Mouse (Mus musculus): ENCODE data around the gene Atp11a. TPM values are rescaled to one million over a fixed set of nuclear protein-coding genes. Genes with fewer than 3 reads are reported as not detected.
A peak's percentile ranks its signal among the peaks of the same experiment; 100 is the strongest.

Atp11a gene
- polyA plus RNA-seq, 1 experiment from 2014 or later, result 19.6 TPM

DNA sequence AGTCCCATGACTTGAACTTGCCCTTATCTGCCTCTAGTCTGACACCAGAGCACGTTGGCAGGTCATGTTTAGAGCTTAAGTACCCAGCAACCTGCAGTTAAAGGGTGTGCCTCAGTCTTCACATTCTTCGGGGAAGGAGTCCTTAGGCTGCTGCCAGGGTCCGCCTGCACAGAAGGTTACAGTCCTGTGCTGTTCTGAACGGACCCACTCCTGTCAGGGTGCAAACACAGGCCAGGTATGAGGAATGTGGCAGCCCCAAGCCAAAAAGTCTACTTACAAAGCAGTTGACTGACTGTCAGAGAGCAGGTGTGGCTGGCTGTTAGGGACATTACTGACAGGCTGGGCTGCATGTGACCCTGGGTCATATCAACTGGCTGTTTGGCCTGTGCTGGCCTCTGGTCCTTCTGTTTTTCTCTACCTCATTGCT, 18.1 kb downstream of the Atp11a start:
- Histone ChIP-seq H3K4me3 (no peak overlapping the region), H3K9ac (no peak overlapping the region), H3K9me3 (no peaks in the 10 kb centered on the region), H3K4me2 (replicated peaks) (no peak overlapping the region), H3K4me1 (no peaks in the 10 kb centered on the region), H3K36me3 (no peaks in the 10 kb centered on the region), H3K27ac (no peak overlapping the region), H3K27me3 (replicated peaks) (no peaks in the 10 kb centered on the region)
- no peak for ATAC-seq (ENCODE audit: low FRiP score, low read depth)
- 76% methylated on average over 4 of the region's 4 CpGs for WGBS

DNA sequence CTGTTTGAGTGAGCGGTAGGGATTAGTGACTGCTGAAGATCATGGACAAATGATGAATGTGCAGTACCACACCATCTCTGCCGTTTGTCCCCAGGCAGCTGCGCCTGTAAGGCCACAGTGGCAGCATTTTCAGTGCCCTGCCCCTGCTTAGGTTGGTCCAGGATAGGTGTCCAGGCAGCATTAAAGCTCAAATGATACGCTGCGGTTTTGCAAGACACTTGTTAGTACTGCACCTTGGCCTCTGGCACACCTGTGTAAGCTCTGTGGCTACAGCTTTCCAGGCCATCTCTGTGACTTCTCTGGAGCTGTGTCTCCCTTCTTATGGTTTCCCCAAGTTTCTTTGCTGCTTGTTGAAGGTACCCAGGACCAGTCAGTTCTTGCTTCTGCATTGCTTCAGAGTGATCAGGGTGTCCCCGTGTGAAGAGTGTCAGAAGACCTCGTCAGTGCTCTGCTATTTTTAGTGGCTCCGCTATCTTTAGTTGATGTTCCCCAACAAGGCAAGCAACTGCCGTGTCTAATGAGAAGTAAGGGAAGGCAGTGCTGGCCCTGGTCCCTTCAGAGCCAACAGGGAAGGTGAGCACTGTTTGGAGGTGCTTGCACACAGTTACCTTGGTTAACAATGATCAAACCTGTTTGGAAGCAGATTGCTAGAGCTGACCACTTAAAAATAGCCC, 18.6 kb downstream of the Atp11a start:
- no peak overlapping the region for H3K27ac ChIP-seq
- H3K9me3 ChIP-seq, result no peaks in the 10 kb centered on the region
- no peak for ATAC-seq (ENCODE audit: low FRiP score, low read depth)
- H3K4me2 ChIP-seq (replicated peaks), result no peak overlapping the region
- no peaks in the 10 kb centered on the region for H3K36me3 ChIP-seq
- H3K9ac ChIP-seq, result no peak overlapping the region
- H3K4me1 ChIP-seq, result no peaks in the 10 kb centered on the region
- H3K27me3 ChIP-seq (replicated peaks), result no peaks in the 10 kb centered on the region
- H3K4me3 ChIP-seq, result no peak overlapping the region
- WGBS, result 84% methylated on average over 9 of the region's 9 CpGs

DNA sequence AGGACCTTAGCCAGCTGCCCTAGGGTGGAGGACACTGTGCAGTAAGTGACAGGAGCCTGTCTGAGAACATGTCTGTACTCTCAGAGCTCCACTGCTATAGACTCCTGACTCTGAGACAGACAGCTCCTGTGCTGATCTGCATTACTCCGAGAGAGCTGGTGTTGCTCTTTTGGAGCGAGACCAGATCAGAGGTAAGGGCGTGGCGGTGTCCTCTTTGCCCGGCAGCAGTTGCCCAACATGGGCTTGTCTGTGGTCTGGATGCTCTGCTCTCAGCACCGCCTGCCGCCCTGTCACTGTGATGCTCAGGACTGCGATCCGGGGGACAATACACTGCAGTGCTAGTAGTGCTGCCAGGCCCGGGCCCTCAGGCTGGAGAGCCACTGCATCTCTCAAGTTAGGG, 19.4 kb downstream of the Atp11a start:
- H3K36me3 ChIP-seq, result no peaks in the 10 kb centered on the region
- H3K4me3 ChIP-seq, result no peak overlapping the region
- WGBS, result 78% methylated on average over 10 of the region's 10 CpGs
- no peaks in the 10 kb centered on the region for H3K27me3 ChIP-seq (replicated peaks)
- H3K9me3 ChIP-seq, result no peaks in the 10 kb centered on the region
- H3K4me1 ChIP-seq, result no peaks in the 10 kb centered on the region
- no peak overlapping the region for H3K9ac ChIP-seq
- no peak overlapping the region for H3K4me2 ChIP-seq (replicated peaks)
- no peak for ATAC-seq (ENCODE audit: low FRiP score, low read depth)
- H3K27ac ChIP-seq, result no peak overlapping the region

DNA sequence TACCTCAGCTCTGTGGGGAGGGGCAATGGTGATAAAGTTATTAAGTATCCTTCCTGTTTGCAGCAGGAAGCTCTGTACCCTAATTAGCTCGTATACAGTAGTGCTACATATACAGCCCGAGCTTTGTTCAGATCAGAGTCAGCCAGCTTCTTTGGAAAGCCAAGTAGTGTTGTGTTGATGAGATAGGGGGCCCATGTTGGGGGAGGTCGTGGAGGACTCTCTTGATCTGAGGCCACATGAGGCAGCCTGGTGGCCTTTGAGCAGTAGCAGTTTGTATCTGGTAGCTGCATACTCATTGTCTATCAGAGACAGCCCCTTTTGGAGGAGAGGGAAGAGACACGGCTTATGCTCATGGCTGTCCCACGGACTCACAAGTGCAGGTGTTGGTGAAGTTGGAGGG, 20.4 kb downstream of the Atp11a start:
- Histone ChIP-seq H3K4me1 (no peaks in the 10 kb centered on the region), H3K36me3 (no peaks in the 10 kb centered on the region), H3K4me3 (no peak overlapping the region), H3K9ac (no peak overlapping the region), H3K27me3 (replicated peaks) (no peaks in the 10 kb centered on the region), H3K4me2 (replicated peaks) (no peak overlapping the region), H3K27ac (no peak overlapping the region), H3K9me3 (no peaks in the 10 kb centered on the region)
- no peak for ATAC-seq (ENCODE audit: low FRiP score, low read depth)
- WGBS, result 65% methylated on average over 5 of the region's 5 CpGs

DNA sequence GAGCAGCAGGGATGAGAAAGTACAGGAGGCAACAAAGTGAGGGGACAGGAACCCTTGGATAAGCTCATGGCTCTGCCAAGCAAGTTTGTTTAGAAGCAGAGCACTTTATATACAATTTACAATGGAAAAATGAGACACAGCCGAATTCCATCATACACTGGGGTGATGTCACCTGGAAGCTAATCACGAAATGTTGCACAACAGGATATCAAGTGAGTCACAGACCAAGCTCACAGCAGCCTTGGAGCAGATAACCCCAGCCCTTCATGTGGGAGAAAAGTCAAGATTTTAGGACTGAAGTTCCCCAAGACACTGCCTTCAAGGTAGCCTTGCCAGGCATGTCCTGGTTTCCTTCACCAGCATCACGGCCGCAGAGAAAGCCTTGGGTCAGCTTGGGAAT, 22.7 kb downstream of the Atp11a start:
- ATAC-seq (ENCODE audit: low FRiP score, low read depth), result no peak
- 90% methylated on average over 4 of the region's 4 CpGs for WGBS
- no peaks in the 10 kb centered on the region for H3K4me1 ChIP-seq

DNA sequence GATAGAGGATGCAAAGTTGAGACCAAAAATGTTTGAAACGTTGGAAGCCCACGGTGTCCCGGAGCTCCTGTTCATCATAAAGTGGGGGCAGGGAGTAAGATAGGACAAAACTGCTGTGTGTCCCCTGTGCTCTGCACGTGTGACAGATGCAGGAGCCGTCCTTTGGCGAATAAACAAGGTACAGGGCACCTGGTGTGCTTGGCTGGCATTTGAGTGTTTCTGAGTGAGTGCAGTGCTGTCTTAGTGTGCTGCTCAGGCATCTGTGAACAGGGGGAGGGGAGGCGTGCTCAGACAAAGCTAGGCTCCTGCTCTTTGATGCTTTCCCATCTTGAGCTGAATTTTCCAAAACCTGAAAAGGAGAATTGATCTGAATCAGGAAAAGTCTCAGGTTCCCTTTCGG, 28.7 kb downstream of the Atp11a start:
- 61% methylated on average over 8 of the region's 8 CpGs for WGBS
- ATAC-seq (ENCODE audit: low FRiP score, low read depth), result no peak
- Histone ChIP-seq H3K36me3 (no peaks in the 10 kb centered on the region), H3K4me1 (no peaks in the 10 kb centered on the region; the same call in 1 of the 2 replicates), H3K4me3 (no peak overlapping the region), H3K4me2 (replicated peaks) (no peak overlapping the region), H3K9me3 (no peaks in the 10 kb centered on the region), H3K9ac (no peak overlapping the region), H3K27ac (no peak overlapping the region), H3K27me3 (replicated peaks) (no peaks in the 10 kb centered on the region)

More for the DNA sequence above, 22.7 kb downstream of the Atp11a start:
- Histone ChIP-seq H3K36me3 (no peaks in the 10 kb centered on the region), H3K27ac (no peak overlapping the region), H3K9ac (no peak overlapping the region), H3K27me3 (replicated peaks) (no peaks in the 10 kb centered on the region), H3K4me2 (replicated peaks) (no peak overlapping the region), H3K9me3 (no peaks in the 10 kb centered on the region), H3K4me3 (no peak overlapping the region)

DNA sequence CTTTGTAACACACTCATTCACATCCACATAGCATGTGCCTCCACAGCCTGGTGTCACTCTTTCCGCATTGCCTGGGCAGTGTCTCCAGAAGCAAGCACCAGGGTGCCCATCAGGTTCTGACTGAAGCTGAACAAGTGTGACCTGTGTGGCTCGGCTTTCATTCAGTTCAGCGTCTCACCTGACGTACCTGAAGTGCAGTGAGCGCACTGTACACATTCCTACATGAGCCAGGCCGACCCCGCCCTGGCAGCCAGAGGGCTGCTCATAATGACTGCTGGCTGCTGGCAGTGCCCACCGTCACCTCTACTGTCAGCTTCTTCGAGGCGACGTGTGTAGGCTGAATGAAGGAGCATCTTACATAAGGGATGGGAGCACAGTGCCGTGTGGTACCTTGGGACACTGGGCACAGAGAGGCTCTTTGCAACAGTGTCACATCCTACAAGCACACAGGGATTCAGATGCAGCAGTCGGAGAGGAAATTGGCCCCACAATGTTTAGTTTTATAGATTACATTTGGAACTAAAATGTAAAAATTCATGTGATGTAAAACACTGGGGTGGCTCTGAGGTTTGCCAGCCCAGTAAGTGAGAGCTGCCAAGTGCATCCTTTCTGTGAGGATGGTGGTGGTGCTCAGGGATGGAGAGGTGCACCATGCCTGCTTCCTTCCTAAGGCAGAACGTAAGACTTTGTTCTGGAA, 29.6 kb downstream of the Atp11a start:
- H3K27ac ChIP-seq, result no peak overlapping the region
- H3K27me3 ChIP-seq (replicated peaks), result no peaks in the 10 kb centered on the region
- H3K9me3 ChIP-seq, result no peaks in the 10 kb centered on the region
- no peak overlapping the region for H3K4me2 ChIP-seq (replicated peaks)
- 88% methylated on average over 14 of the region's 14 CpGs for WGBS
- H3K9ac ChIP-seq, result no peak overlapping the region
- H3K36me3 ChIP-seq, result no peaks in the 10 kb centered on the region
- no peaks in the 10 kb centered on the region; the same call in 1 of the 2 replicates for H3K4me1 ChIP-seq
- no peak for ATAC-seq (ENCODE audit: low FRiP score, low read depth)
- no peak overlapping the region for H3K4me3 ChIP-seq

DNA sequence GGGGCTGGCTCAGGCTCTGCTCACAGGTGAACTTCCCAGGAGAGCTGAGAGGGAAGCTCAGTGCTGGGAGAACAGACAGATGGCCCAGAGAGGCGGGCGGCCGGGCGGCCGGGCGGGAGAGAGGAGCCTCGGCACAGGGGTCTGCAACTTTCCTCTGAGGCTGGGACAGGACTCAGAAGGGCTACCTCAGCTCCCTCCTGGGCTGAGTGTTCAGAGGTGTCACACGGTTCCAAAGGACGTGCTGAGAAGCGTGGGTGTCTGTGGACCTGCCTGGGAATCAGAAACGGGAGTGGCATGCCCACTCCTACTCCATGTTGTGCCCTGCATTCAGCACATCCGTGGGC, 30.1 kb downstream of the Atp11a start:
- Histone ChIP-seq H3K4me2 (replicated peaks) (no peak overlapping the region), H3K27me3 (replicated peaks) (no peaks in the 10 kb centered on the region), H3K4me3 (no peak overlapping the region), H3K4me1 (no peaks in the 10 kb centered on the region; the same call in 1 of the 2 replicates), H3K27ac (no peak overlapping the region), H3K36me3 (no peaks in the 10 kb centered on the region), H3K9me3 (no peaks in the 10 kb centered on the region), H3K9ac (no peak overlapping the region)
- WGBS, result 80% methylated on average over 12 of the region's 12 CpGs
- ATAC-seq (ENCODE audit: low FRiP score, low read depth), result no peak

DNA sequence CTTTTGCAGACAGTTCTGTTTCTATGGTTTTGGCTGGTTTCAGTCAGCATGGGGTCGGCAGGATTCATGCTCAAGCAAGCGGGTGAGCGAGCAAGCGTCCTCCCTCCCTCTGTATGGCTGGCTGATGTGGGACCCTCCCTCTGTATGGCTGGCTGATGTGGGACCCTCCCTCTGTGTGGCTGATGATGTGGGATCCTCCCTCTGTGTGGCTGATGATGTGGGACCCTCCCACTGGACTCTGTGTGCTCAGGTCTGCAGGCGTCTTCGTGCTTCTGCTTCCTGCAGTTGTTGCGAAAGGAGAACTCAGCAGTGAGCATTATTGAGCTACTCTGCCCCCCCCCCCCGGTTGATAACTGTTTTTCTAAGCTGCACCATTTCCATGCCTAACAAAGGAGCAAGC, 30.6 kb downstream of the Atp11a start:
- ATAC-seq (ENCODE audit: low FRiP score, low read depth), result 0 out of 2 replicates have a peak, but pooled peaks have one; percentile 53
- Histone ChIP-seq H3K9me3 (no peaks in the 10 kb centered on the region), H3K36me3 (no peaks in the 10 kb centered on the region), H3K4me3 (no peak overlapping the region), H3K9ac (no peak overlapping the region), H3K4me2 (replicated peaks) (no peak overlapping the region), H3K27ac (no peak overlapping the region), H3K27me3 (replicated peaks) (no peaks in the 10 kb centered on the region), H3K4me1 (no peaks in the 10 kb centered on the region; the same call in 1 of the 2 replicates)
- WGBS, result 62% methylated on average over 8 of the region's 8 CpGs

DNA sequence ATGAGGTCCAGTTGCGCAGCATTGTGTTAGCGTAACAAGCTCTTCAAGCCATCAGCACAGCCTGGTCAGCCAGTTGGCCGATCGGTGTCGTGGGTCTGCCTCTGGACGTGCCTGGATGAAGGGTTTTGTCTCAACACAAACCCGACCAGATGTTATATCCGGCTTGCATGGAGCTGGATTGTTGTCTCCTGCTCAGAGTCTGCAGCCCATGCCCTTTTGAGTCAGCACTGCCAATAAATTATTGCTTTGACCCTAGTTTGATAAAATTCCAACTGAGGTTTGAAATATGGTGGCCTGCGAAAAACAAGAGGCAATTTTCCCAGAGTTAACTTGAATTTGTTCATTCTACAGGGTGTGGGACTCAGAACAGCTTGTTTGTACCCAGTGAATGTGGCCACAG, 31.9 kb downstream of the Atp11a start:
- ATAC-seq (ENCODE audit: low FRiP score, low read depth), result no peak
- Histone ChIP-seq H3K4me2 (replicated peaks) (no peak overlapping the region), H3K9ac (no peak overlapping the region), H3K9me3 (no peaks in the 10 kb centered on the region), H3K36me3 (no peaks in the 10 kb centered on the region), H3K27ac (no peak overlapping the region), H3K27me3 (replicated peaks) (no peaks in the 10 kb centered on the region), H3K4me3 (no peak overlapping the region), H3K4me1 (no peaks in the 10 kb centered on the region; the same call in 1 of the 2 replicates)
- 84% methylated on average over 9 of the region's 9 CpGs for WGBS

DNA sequence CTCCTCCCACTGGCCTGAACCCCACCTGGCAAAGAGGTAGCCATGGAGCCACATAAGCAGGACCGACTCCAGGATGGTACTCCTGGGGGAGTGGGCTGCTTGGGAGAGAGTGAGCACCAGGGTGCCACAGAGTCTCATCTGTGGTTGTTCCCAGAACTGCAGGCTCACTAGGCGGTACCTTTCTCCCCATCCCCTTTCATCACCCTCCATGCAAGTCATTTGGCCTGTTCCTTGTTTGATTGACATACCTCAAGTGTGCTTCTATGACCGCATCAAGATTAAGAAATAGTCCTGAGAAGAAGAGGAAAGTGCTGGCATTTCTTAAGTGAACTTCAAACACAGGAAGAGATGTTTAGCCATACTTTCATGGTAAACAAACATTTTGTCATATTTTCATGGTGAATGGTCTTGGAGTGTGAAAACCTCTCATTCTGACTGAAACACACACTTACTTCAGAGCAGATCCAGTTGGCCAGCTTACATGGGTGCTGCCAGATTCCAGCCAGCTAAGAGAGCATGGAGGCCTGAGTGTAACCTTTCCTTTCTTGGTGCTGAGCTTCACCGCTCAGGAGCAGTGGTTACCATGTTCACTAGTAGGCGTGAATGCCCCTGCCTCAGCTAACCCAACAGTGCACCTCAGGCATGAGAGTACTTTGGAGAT, 38.3 kb downstream of the Atp11a start:
- no peak overlapping the region for H3K9ac ChIP-seq
- H3K27ac ChIP-seq, result no peak overlapping the region
- no peak for ATAC-seq (ENCODE audit: low FRiP score, low read depth)
- no peak overlapping the region for H3K4me2 ChIP-seq (replicated peaks)
- H3K9me3 ChIP-seq, result no peaks in the 10 kb centered on the region
- no peaks in the 10 kb centered on the region for H3K36me3 ChIP-seq
- H3K4me1 ChIP-seq, result peaks cover 11% of the 10 kb centered on the region
- H3K4me3 ChIP-seq, result no peak overlapping the region
- no peaks in the 10 kb centered on the region for H3K27me3 ChIP-seq (replicated peaks)
- WGBS, result 93% methylated on average over 5 of the region's 5 CpGs

DNA sequence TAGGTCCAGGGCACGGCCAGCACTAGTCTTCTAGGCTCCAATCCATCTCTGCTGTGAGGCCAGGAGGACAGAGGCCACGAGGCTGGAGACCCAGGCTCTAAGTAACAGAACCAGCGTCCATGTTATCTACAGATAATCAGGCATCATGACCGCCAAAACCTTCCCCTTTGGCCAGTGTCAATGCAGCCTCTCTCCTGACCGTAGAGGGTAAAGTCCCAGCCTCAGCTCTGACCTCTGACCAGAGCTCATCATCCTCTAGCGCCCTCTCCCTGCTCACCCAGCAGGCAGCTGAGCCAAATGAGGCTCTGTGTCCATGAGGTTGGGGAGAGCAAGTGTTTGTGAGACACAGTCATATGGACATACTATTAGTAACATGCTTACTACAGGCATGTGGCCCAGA, 42.3 kb downstream of the Atp11a start:
- H3K4me2 ChIP-seq (replicated peaks), result no peak overlapping the region
- no peaks in the 10 kb centered on the region for H3K9me3 ChIP-seq
- H3K9ac ChIP-seq, result no peak overlapping the region
- no peak overlapping the region for H3K4me3 ChIP-seq
- WGBS, result 73% methylated on average over 6 of the region's 6 CpGs
- no peak for ATAC-seq (ENCODE audit: low FRiP score, low read depth)
- no peaks in the 10 kb centered on the region for H3K27me3 ChIP-seq (replicated peaks)
- H3K36me3 ChIP-seq, result no peaks in the 10 kb centered on the region
- H3K27ac ChIP-seq, result no peak overlapping the region
- peaks cover 23% of the 10 kb centered on the region for H3K4me1 ChIP-seq

All from neural tube, embryonic 12.5 days (tissue).